Mouse (Mus musculus): ENCODE measurements around the gene Arhgap27.

Gene Arhgap27

DNA sequence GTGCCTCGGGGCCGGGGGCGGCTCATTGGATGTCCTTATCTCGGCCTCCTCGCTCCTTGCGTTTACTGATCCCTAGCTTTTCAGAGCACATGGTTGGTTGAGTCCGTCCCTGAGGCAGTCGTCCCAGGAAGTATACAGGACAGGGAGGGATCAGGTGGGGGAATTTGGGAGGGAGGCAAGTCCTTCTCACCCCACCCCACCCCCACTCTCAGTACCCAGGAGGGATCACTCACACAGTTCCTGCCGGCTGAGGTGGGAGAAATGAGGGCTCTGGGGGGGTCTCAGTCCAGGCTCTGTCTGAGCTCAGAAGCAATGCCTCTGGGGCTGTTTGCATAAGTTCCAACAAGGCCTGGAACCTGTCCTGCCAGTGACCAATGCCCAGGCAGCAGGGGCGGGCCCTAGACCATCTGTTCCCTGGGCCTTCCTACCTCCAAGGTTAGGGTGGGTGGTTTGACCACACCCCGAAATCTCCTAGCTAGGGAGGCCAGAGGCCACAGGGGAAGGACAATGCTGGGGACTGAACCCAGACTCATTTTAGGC, 7.4 kb downstream of the Arhgap27 start:
- DNase-seq (ENCODE audit: low spot score): peak; percentile 83

DNA sequence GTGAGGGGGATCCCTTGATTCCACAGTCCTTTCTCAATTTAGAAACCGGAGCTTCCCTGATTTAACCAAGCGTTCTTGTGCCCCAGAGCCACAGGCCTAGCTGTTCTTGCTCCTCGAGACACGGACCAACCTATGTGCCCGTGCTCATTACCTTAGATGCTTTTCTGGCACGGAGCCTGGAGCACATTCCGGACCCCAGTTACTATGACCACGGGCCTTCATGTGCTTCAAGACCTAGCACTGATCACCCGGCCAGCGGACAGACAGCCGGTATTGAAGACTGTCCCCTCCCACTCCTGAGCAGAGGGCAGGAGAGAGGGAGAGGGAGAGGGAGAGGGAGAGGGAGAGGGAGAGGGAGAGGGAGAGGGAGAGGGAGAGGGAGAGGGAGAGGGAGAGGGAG, 8.2 kb downstream of the Arhgap27 start:
- no peak for DNase-seq (ENCODE audit: low spot score)

DNA sequence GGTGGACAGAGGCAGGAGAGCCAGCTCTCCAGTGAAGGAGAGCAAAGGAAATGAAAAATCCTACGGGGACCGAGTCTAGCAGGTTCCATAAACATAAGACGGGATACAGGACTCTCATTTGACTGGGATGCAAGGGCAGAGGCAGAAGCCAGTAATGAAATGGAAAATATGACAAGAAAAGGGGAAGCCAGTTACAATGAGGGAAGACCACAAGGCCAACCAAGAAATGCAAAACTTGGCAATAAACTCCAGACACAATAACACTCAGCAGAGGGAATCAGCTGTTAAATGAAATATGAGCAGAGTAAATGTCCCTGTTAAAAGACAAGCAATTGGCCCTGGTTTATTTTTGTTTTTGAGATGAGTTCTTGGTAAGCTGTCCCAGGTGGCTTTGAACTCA, 9.5 kb downstream of the Arhgap27 start:
- DNase-seq (ENCODE audit: low spot score): no peak

DNA sequence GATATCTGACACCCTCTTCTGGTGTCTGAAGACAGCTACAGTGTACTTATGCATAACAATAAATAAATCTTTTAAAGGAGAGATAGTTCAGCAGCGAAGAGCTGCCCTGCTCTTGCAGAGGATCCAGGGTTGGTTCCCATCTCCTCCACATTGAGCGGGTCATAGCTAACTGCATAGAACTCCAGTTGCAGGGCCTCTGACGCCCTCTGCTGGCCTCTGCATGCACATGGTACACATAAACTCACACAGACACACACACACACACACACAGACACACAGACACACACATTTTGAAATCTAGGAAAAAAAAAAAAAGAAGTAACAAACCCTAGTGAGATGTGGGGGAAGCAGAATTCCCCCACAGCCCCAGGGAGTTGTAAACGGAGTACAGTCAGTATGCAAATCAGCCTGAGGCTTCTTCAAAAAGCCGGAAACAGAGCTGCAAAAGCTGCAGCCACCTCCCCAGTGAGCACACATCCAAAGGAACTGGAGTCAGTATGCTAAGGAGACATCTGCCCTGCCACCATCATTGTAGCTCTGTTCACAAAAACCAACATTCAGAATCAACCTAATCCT, 11.2 kb downstream of the Arhgap27 start:
- no peak for DNase-seq (ENCODE audit: low spot score)

DNA sequence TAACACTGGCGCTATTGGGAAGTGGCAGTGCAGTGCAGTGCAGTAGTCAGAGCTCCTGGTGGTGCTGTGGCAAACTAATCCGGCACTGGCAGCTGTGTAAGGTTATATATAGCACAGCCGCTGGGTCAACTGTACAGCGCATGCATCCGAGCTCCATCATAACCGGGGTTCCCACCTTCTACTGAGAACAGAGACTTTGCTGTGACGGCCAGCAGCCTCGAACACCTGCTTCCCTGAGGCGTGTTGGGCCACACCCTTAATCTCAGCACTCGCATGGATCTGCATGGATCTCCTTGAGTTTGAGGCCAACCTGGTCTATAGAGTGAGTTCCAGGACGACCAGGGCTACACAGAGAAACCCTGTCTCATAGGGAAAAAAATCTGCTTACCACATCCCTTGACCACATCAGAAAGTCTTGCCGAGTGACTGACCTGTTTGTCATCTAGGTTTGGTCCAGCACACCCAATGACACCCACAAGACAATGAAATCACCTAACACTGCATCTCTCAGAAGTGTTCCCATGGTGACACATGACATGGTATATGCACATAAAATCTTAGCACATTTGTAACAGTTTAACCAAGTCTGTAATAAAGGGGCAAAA, 12.7 kb downstream of the Arhgap27 start:
- DNase-seq (ENCODE audit: low spot score): no peak

DNA sequence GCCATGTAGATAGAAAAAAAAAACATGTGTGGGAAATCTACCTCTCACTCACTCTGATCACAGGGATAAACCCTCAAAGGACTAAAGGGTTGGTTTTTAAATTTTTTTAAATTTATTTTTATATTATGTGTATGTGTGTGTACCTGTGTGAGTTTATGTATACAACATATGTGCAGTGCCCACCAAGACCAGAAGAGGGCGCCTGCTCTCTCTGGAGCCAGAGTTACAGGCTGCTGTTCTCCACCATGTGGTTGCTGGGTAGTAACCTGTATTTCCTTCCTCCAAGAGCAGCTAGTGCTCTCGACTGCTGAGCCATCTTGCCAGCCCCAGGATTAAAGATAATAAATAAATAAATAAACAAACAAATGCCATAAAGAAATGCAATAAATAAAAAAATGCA, 13.8 kb downstream of the Arhgap27 start:
- DNase-seq (ENCODE audit: low spot score): no peak

DNA sequence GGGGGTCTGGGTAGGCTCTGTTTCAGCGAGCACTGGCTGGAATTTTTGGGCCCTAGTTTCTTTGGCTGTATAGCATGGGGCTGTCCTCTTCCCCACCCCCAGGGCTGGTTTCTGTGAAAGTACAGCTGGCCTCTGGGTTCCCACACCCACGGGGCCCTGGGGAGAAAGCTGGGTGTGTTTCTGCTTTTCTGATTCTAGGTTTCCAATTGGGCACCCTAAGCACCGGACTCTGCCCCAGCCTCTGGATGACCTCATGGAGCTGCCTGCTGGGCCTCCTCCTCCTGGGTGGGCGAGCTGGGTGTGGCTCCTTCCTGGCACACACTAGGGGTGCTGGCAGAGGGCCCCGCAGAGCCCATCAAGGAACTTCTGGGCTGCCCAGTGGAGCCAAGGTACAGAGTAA, 16.8 kb downstream of the Arhgap27 start:
- DNase-seq (ENCODE audit: low spot score): no peak

DNA sequence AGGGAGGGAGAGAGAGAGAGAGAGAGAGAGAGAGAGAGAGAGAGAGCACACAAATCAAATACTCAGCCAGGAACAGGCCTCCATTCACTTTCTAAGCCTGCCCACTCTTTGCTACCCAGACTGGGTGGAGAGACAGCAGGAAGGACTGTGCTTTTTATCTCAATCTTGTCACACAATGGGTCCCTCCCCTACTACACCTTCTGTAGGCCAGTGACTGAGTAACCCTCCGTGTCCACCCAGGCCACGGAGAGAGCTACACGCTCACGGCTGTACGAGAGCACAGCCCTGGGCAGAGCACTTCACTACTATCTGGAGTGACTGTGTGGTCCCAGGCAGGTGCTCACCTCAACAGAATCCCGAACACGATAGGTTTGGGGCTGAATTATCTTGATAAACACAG, 17.3 kb downstream of the Arhgap27 start:
- no peak for DNase-seq (ENCODE audit: low spot score)

DNA sequence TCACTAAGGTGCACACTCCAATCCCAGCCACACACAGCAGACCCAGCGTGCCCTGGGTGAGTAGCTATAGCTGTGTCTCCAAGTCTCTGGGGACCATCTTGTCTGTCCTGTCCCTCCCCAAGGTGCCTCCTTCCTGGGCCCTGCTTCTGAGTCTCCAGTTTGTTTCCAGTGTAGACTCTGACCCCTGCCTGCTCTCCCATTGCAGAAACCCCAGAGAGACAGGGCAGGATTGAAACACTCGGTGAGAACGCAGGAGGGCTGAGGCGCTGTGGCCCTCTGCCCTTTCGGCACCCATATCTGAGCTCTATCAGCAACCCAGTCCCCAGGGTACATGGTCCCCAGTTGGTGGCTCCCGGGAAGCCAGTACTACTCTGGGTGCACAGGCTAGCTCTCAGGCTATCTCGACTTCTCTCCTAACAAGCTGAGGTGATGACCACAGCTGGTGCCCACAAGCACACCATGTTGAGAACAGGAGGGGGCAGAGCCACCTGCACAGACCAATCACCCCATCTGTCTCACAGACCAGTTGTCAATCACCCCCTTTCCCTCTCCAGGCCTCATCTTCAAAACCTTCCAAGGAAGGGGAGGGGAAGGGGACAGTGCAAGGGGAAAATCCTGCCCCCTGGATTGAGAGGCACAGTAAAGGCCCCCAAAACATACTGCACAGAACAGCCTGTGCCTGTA, 17.9 kb downstream of the Arhgap27 start:
- DNase-seq (ENCODE audit: low spot score): no peak

DNA sequence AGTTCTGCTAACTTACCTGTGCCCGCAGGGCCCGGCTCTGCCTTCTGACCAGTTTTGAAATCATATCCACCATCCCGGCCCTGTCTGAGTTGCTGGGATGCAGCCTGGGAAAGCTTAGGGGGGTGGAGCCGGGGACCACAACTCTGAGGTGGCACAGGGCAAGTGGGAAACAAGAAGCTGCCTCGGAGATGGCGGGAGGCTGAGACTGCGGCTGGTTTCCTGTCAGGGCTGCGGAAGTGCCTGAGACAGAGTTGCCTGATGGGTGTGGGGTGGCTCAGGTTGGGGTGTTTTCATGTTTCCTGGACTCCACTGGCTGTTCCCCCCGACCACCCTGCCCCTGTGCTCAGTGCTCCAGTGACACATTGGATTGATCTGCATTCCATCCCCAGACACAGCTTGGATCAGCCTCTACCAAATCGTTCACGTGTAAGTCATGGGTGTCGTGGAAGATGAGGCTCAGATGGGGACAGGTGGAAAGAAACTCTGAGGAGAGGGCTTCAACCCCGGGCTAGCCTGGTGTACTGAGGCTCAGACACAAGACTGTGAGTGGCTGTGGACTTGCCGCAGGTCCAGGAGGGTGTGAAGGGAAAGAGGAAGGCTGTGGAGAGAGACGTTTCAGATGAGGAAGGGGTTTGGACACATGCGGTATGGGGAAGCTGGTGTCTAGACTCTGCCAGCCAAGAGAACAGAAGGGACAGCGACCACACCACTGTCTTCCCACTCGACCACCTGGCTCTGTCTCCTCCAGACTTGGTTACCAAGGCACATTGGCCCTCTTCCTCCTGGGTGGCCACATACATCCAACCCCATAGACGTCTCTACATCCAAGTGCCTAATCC, 18.8 kb downstream of the Arhgap27 start:
- no peak for DNase-seq (ENCODE audit: low spot score)

DNA sequence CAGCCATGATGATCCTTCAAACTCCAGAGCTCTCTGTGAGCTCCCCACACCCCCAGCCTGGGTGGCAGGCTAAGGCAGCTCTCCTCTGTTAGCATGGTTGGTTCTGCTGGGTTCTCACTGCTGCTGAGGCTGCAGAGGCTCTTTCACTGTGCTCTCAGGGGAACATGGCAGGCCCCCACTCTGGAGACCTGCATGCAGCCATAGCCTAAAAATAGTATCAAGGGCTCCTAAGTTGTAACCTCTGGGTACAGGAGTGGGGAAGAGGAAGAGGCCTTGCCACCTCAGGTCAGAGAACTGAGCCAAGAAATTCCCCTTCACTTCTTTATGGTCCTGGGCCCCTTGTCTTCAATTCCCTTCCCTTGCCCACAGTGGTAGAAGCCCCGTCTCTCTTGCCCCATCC, 19.6 kb downstream of the Arhgap27 start:
- no peak for DNase-seq (ENCODE audit: low spot score)

DNA sequence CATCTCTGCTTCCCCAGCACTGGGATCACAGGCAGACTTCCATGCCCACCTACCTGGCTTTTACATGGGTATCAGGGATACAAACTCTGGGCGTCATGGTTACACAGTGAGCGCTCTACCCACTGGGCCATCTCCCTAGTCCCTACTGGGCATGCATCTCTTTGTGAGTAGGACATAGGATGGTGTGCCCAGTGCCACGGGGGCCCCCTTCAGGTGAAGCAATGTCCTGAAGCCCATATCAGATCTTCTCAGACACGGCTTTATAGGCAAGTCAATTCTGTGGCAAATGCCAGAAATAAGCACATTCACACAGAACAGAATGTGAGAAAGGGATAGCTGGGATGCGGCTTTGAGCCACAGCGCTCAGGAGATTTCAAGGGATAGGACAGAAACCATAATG, 20.4 kb downstream of the Arhgap27 start:
- no peak for DNase-seq (ENCODE audit: low spot score)

DNA sequence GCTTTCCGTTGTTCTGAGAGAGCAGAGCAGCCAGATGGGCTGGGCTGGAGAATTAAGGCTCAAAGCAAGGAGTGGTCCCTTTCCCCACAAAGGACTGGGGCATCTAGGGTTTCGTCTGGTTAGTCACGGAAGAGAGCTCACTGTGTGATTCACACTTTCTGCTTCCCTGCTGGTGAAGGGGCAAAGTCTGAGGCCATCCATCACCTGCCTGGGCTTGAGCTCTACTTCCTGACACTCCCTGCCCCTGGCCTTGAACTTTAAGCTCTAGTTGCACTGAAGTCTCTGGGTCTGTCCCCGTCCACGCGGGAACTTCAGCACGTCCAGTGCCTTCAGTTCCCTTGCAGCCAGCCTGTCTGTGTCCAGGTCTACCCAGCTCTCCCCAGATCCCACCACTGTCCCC, 22.8 kb downstream of the Arhgap27 start:
- DNase-seq (ENCODE audit: low spot score): peak; percentile 81

DNA sequence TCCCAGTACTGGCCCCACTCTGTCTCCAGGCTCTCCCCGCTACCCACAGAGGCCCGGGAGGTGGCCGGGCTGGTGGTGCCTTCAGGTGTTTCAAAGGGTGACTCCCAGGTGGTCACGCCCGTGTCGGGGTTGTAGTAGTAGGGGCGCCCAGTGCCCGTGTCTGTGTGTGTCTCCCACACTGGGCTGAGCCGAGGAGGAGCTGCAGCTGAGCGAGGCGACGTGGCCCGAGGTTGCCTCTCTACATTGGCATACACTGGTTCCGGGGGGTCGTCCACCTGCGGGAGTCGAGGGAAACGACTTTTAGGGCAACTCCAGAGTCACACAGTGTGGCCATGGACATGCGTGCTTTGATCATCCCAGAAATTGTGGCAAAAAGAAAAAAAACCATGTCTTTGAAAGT, 23.4 kb downstream of the Arhgap27 start:
- DNase-seq (ENCODE audit: low spot score): no peak

DNA sequence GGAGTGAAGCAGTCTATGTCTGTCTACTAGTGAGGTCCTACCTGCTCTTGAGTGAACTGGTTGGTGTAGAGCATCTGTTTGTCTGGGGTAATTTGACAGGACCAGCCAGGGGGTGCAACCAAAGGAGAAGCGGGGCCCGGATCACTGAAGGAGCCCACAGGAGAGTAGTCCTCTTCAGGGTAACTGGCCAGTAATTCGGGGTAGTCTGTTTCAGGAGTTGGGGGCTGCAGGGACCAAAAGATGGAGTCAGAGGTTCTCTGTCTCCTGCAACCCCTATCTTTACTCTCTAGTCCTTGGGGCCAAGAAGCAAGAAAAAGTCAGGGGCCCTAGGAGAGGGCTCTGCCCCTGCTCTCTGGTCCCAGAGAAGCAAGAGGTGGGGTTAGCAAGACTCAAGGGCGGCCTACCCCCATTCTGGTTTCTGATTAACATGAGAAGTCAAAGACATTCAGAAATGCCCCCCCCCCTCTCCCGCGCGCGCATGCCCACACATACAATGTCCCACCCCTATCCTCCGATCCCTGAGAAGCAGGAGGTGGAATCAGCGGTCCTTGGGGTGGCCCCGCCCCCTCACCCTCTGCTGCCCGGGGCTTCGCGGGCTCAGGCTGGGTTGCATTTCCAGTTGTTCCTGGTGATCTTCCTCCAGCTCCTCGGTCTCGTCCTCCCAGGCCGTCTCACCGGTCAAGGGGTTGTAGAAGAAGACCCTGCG, 23.9 kb downstream of the Arhgap27 start:
- peak; percentile 83 for DNase-seq (ENCODE audit: low spot score)

DNA sequence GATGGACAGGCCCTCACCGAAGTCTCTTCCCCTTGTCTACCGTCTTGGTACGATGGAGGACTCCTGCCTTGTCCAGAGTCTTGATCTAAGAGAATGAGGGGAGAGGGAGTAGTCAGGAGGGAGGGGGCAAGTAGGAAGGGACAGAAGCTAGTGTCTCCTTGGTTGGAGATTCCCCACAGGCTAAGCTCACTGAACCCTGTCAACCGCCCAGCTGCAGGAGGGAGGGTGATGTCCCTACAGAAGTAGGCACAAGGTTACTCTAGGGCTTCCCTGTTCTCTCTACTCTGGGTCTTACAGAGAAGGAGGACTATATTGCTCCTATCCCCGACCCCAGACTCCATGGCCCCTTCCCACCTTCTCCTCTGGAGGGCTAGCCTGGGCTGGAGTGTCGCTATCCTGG, 24.8 kb downstream of the Arhgap27 start:
- no peak for DNase-seq (ENCODE audit: low spot score)

DNA sequence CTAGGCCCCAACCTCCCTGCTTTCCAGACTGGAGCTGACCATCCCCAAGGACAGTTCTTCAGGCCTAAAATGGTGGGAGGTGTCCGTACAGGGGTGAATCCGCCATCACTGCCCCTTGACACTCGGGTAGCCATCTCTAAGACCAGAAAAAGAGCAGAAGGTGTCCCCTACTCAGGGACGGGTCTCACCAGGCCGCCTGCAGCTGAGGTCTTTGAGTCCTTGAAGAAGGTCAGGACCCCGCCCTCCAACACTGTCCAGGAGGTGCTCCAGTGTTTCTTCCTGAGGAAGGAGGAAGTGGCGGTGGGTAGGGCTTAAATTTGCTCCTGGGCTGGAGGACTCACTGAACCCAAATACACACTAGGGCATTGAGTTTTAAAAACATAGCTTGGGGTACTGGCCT, 25.4 kb downstream of the Arhgap27 start:
- DNase-seq (ENCODE audit: low spot score): no peak

DNA sequence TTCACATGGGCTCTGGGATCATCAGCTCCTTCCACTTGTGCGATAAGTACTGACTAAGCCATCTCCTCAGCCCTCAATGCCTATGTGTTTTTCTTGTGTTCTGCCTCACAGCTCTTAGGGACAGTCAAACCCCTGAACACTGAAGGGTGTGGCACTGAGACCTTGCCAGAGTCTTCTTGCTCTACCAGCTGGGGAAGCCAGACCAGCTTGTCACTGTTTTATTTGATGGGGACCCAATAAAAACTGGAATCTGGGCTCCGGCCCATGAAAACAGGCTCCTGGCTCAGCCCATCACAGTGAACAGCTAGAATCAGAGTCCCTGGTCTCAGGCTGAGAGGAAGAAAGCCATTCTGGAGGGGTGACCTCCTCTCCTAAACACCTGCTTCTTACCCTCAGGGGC, 26.3 kb downstream of the Arhgap27 start:
- no peak for DNase-seq (ENCODE audit: low spot score)

DNA sequence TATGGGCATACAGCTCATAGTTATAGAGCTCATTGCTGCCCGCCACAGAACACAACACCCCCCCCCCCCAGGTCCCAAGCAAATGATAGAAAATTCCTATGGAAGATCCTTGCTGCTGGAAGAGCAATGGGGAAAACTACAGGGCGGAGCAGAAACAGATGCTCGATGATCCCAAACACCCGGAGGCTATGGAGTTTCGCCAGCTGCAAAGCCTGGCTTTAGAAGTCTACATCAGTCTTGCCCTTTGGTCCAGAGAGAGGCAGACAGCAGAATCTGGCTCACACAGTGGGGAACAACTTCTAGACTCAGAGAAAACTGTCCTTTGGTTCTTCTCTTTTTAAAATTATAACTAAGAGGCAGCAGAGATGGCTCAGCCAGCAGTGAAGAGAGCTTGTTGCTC, 27.9 kb downstream of the Arhgap27 start:
- DNase-seq (ENCODE audit: low spot score): no peak

DNA sequence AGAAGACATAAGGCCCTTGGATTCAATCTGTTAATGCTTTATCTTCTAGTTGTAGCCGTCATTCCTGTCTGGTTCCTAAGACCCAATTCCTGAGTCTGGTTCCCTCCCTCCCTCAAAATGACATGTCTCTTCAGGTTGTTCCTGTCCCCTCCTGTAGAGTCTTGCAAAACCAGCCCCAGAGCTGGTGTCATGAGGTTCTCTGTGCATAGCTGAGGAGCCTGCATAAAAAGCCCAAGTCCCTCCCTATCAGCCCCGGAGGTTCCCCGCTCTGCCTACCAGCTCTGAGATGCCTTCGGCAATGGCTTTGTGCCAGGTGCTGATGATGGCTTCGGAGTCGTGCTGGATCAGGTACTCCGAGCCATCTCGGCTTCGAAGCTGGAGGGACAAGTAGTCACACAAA, 28.6 kb downstream of the Arhgap27 start:
- DNase-seq (ENCODE audit: low spot score): no peak

DNA sequence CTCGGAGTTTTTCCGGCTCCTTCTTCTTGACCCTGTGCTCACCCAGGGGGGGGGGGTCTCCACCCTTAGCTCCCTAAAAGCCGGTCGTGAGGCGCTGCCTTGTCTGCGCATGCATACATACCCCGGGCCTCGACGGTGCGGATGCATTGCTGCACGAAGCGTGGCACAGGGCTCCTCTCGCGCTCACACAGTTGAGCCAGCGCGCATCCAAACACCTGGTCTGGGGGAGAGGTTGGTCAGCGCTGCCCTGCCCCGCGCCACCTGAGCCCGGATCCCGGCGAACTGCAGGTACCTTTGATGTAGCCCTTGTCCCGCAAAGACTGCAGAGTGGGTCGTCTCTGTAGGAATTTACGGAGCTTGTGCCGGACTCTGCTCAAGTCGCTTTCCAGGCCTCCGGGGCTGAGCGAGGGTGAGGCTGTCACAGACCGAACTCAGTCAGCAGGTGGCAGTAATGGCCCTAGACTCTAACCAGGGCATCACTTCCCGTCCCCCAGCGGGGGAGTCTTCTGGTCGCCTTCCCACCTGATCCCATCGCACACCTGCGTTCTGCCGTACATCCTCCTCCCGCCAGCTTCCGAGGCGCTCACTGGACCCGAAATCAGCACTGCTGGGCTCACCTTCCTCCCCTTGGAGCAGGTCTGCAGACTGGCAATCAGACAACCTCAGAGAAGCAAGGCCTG, 29.6 kb downstream of the Arhgap27 start:
- no peak for DNase-seq (ENCODE audit: low spot score)
